Mouse (Mus musculus) small intestine, adult 2 months (tissue): ENCODE measurements at regions not wholly inside any gene's neighbourhood (a gene's known extent, or its start where the extent isn't known, plus 50 kb on each side); places are given as distances from the start of the nearest gene placed in this dataset.

Experiments used
- H3K27ac ChIP-seq: fragments of 200-500 bp; 2 replicates; pipeline ENCODE4 v1.5.1; 2012; ENCODE audit warnings: low read depth, low read length, control low read depth, inconsistent platforms; ENCODE audit not compliant: insufficient read depth
- H3K27me3 ChIP-seq: fragments of 200-500 bp; 2 replicates; pipeline ENCODE4 v1.6.1; 2012; ENCODE audit warnings: mild to moderate bottlenecking, moderate library complexity, low read length, inconsistent platforms; ENCODE audit not compliant: control insufficient read depth, insufficient read depth
- H3K36me3 ChIP-seq: fragments of 200-500 bp; 2 replicates; pipeline ENCODE4 v1.6.1; 2012; ENCODE audit warnings: mild to moderate bottlenecking, low read length, control low read depth, inconsistent platforms; ENCODE audit not compliant: control insufficient read depth, insufficient read depth
- H3K4me1 ChIP-seq: fragments of 200-500 bp; 2 replicates; pipeline ENCODE4 v1.6.1; 2012; ENCODE audit warnings: low read length, inconsistent platforms, mixed read lengths; ENCODE audit not compliant: control insufficient read depth, insufficient read depth, insufficient read length
- H3K4me3 ChIP-seq: fragments of 200-500 bp; 2 replicates; pipeline ENCODE4 v1.5.1; 2012; ENCODE audit warnings: low read depth, mild to moderate bottlenecking, control low read depth, inconsistent platforms, low read length, moderate library complexity
- CTCF ChIP-seq: fragments of 200-500 bp; IDR thresholded peaks from 2 replicates; pipeline ENCODE4 v1.5.1; 2012; ENCODE audit warnings: low read depth, mild to moderate bottlenecking, control low read depth, inconsistent platforms, low read length, moderate library complexity, mixed read lengths; ENCODE audit not compliant: insufficient replicate concordance, insufficient read length; ENCODE audit errors: extremely low read depth
- POLR2A ChIP-seq: fragments of 200-500 bp; IDR thresholded peaks from 2 replicates; pipeline ENCODE4 v1.6.1; 2012; ENCODE audit warnings: low read depth, mild to moderate bottlenecking, control low read depth, inconsistent platforms, low read length, moderate library complexity
- WGBS: fragments of 180-500 bp; shearing (Covaris S2); methylation state at CpG from one replicate; pipeline ENCODE4 v1.1.7; 2018; 5-methylcytosine and 5-hydroxymethylcytosine counted together

DNA sequence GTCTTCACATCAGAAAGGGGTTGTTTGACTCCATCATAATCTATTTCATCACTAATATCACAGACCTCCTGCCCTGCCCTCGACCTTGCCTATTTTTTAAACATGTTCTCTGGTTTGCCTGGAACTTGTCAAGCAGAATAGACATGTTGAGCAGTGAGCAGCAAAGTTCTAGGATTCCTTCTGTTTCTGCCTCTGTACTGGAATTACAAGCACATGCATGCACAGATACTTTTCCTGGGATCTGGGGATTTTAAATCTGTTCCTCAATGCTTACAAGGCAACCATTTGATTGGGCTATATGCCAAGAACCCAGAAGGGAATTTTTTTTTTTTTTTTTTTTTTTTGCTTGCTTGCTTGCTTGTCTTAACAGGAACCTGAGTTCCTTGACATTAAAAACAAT is 1508.0 kb upstream of the Dsel start:
- Histone ChIP-seq H3K27me3 (no peaks in the 10 kb centered on the region), H3K27ac (no peak overlapping the region), H3K4me3 (no peak overlapping the region), H3K36me3 (no peaks in the 10 kb centered on the region), H3K4me1 (no peaks in the 10 kb centered on the region)
- TF ChIP-seq CTCF (no peak), POLR2A (no peak)
- 44% methylated on average over 1 of the region's 1 CpGs for WGBS

DNA sequence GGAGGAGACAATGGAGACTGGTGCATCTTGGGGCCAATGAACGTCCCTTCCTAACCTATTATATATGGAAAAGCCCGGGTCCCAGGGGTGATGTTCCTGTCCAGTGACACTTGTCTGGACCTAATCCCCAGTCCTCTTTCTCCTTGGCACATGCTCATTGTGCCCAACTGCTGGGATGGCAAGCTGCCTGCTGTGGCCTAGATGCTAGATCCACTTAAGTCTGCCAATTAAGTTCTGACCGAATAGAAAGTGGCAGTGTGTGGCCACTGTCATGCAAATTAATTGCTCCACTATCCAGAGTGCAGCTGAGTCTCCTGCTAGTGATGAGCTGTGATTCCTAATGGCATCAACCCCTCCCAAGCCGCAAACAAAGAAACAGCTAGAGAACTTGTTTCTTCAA is 1493.5 kb upstream of the Dsel start:
- WGBS = 76% methylated on average over 4 of the region's 4 CpGs
- Histone ChIP-seq H3K27ac (no peak overlapping the region), H3K36me3 (no peaks in the 10 kb centered on the region), H3K4me1 (no peaks in the 10 kb centered on the region), H3K4me3 (no peak overlapping the region), H3K27me3 (no peaks in the 10 kb centered on the region)
- TF ChIP-seq POLR2A (no peak), CTCF (no peak)

DNA sequence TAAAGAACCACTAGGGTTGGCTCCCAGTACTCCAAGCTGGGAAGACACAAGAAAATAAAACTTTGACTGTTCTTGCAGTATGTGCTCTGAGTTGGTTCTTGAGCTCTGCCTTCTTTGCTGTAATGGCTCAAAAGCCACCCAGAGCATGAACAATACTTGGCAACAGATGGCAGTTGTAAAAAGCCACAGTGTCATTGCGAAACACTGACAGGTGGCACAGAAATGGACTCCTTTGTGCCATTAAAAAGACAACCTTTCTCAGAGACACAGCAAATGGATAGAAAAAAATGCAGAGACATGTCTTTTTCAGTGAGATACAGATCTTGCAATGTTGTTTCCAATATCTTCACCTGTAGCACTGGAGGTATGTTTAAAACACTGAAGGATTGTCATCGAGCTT is 1443.3 kb upstream of the Dsel start:
- H3K27me3 ChIP-seq = no peaks in the 10 kb centered on the region
- no peak overlapping the region for H3K27ac ChIP-seq
- no peak for TF ChIP-seq CTCF
- TF ChIP-seq POLR2A = no peak
- H3K4me3 ChIP-seq = no peak overlapping the region
- 43% methylated on average over 2 of the region's 2 CpGs for WGBS
- no peaks in the 10 kb centered on the region for H3K4me1 ChIP-seq
- no peaks in the 10 kb centered on the region for H3K36me3 ChIP-seq

DNA sequence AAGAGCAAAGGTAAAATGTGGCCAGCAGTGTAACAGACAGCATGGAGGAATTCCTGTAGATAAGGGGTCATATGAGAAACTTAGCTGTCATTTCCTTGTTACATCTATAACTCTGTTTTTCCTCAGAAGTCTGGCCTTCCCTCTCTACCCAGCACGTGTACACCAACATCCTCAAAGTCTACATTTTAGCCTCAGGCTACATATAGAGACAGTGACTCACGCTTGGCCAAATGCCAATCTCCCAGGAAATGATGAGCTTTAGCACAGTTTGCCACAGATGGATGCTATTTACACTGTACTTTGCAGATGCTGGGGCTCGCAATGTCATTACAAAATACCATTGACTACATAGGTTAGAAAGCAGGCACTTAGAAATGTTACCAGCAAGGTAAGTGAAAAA is 1433.1 kb upstream of the Dsel start:
- no peaks in the 10 kb centered on the region for H3K36me3 ChIP-seq
- 50% methylated on average over 3 of the region's 3 CpGs for WGBS
- H3K4me3 ChIP-seq = no peak overlapping the region
- no peak overlapping the region for H3K27ac ChIP-seq
- no peaks in the 10 kb centered on the region for H3K27me3 ChIP-seq
- no peak for TF ChIP-seq POLR2A
- TF ChIP-seq CTCF = no peak
- H3K4me1 ChIP-seq = no peaks in the 10 kb centered on the region

DNA sequence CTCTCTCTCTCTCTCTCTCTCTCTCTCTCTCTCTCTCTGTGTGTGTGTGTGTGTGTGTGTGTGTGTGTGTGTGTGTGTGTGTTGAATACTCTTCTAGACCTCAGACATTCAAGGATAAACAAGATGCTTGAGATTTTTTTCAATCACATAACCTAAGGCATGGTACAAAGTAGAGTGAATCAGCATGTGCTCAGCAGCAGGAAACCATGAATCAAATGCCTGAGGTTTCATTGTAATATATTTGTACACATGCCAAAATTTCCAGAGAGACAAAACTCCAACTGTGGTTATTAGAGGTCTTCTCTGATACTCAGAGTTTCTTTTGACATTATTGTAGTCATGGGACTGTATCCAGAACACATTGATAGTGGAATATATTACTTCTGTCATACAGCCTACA is 1423.5 kb upstream of the Dsel start:
- Histone ChIP-seq H3K27ac (no peak overlapping the region), H3K36me3 (no peaks in the 10 kb centered on the region), H3K4me1 (no peaks in the 10 kb centered on the region), H3K27me3 (no peaks in the 10 kb centered on the region), H3K4me3 (no peak overlapping the region)
- TF ChIP-seq CTCF (no peak), POLR2A (no peak)

DNA sequence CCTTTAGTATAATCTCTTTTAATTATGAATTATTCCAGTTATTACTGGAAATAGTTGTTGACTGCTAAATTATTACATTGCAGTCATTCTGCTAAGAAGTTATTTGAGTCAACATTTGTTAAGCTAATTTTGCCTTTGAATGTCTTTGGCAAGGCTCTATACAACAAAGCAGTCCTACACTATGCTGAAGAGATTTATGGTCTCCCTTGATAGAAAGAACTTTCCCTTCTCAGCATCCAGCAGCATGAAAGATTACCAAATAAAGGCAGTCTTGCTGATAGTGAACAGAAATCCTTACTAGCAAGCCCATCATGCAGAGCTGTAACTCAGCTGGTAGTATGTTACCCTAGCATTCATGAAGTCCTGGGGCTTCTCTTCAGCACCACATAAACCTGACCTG is 1419.4 kb upstream of the Dsel start:
- Histone ChIP-seq H3K36me3 (no peaks in the 10 kb centered on the region), H3K27ac (no peak overlapping the region), H3K27me3 (no peaks in the 10 kb centered on the region), H3K4me1 (no peaks in the 10 kb centered on the region), H3K4me3 (no peak overlapping the region)
- TF ChIP-seq CTCF = no peak
- TF ChIP-seq POLR2A = no peak

DNA sequence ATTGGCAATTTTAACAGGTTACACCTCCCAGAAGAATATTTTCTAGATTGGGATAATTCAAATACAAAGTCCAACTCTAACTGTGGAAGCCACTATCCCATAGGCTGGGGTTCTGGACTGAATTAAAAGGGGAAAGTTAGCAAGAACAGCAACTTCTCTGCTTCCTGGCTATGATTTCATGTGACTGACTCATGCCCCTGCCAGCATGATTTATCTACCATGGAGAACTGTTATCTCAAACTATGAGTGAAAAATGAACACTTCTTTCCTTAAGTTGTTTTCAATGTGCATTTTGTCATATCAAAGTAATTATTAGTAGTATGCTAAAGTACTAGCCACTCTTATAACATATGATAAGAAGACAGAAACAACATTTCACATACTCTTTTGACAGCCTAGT is 1394.7 kb upstream of the Dsel start:
- TF ChIP-seq POLR2A (no peak), CTCF (no peak)

DNA sequence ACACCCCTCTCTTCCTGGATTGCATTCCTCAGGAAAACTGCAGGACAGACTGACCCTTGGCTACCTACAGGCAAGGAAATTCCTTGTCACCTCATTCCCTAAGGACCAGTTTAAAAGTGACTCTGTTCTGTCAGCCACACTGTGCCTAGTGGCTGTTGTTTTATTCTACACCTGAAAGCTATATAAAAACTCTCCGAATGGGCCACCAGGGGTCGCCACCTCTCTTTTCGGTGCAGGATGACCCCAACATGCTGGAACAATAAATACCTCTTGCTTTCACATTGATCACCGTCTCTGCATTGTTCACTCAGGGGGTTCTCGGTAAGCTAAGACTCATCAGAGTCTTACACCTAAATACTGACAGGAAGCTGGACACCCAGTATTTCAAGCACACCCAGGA is 1382.6 kb upstream of the Dsel start:
- H3K4me1 ChIP-seq = no peaks in the 10 kb centered on the region
- TF ChIP-seq CTCF (peak; percentile 22; the same call in 1 of the 2 replicates), POLR2A (no peak)
- no peak overlapping the region for H3K27ac ChIP-seq
- H3K36me3 ChIP-seq = no peaks in the 10 kb centered on the region
- no peaks in the 10 kb centered on the region for H3K27me3 ChIP-seq
- H3K4me3 ChIP-seq = no peak overlapping the region
- 73% methylated on average over 5 of the region's 5 CpGs for WGBS

More for the DNA sequence above, 1394.7 kb upstream of the Dsel start:
- Histone ChIP-seq H3K27me3 (no peaks in the 10 kb centered on the region), H3K4me1 (no peaks in the 10 kb centered on the region), H3K36me3 (no peaks in the 10 kb centered on the region), H3K27ac (no peak overlapping the region), H3K4me3 (no peak overlapping the region)
